Mouse (Mus musculus): ENCODE measurements at regions not wholly inside any gene's neighbourhood (a gene's known extent, or its start where the extent isn't known, plus 50 kb on each side); places are given as distances from the start of the nearest gene placed in this dataset.

- TF ChIP-seq CTCF (IDR thresholded peaks at IDR 0.05; ENCODE audit: borderline replicate concordance, insufficient read depth, low read length) (no peak), POLR2A (IDR thresholded peaks at IDR 0.05; ENCODE audit: low read depth, low read length) (no peak)
Observed at GRCm38 (mm10) chr10:19207505-19207904, 148.8 kb upstream of the Olig3 start.
